In genomic region chr11:57465025-57465424, GRCm38 (mm10) we compare ENCODE assay signal across 13 mouse cellular contexts. TPM values are rescaled to one million over a fixed set of nuclear protein-coding genes. Genes with fewer than 3 reads are reported as not detected.
DNase-seq lines count a peak whose midpoint lies in the region; ATAC-seq and TF ChIP-seq lines count a peak whose summit lies in the region.
"Had no signal": no experiment of that assay in that cellular context is flagged by ENCODE, and none has a peak within 500 bp of the region (broad histone marks: within the 10 kb centered on the region; RNA-seq: fewer than 3 reads in every experiment).

No protein-coding gene starts in this region.

- no peaks in the 10 kb centered on the region for H3K36me3 ChIP-seq in lung, embryonic 14.5 days (ENCODE audit: insufficient read depth)
- H3K36me3 ChIP-seq: forebrain, embryonic 12.5 days; hindbrain, embryonic 15.5 days; neural tube, embryonic 12.5 days had no signal

- no peak for TF ChIP-seq POLR2A in lung, adult 2 months (IDR thresholded peaks at IDR 0.05; ENCODE audit: borderline replicate concordance, extremely low read depth, low read depth, low read length)

- WGBS in lung, embryonic 14.5 days: 53% methylated on average over 8 of the region's 8 CpGs
- WGBS in lung, adult 2 months: 52% methylated on average over 8 of the region's 8 CpGs

- DNase-seq in adrenal gland, adult 18-20 months (ENCODE audit: low spot score in 2 of 2): peak; percentile 5 to 26
- DNase-seq in adrenal gland, adult 8-10 months: no peak
- DNase-seq in lung, embryonic 14.5 days: peak; percentile 31
- no peak for DNase-seq in lung, adult 2 months
- DNase-seq in frontal cortex, adult 2 months (ENCODE audit: extremely low spot score in 1 of 2, low spot score in 1 of 2): no peak
- no peak for DNase-seq in left cerebral cortex, postnatal 25 days (ENCODE audit: low spot score in 2 of 2)
- DNase-seq: B cell, adult 2 months; left cerebral cortex, postnatal 4 days had no signal

- no peaks in the 10 kb centered on the region for H3K4me1 ChIP-seq in lung, embryonic 14.5 days (ENCODE audit: insufficient read depth)
- no peaks in the 10 kb centered on the region for H3K4me1 ChIP-seq in lung, adult 2 months (ENCODE audit: control insufficient read depth, insufficient read depth, low read length)
- H3K4me1 ChIP-seq: forebrain, embryonic 12.5 days; neural tube, embryonic 12.5 days had no signal

- H3K9me3 ChIP-seq in lung, embryonic 14.5 days (ENCODE audit: low read depth, low read length): no peaks in the 10 kb centered on the region
- H3K9me3 ChIP-seq: forebrain, embryonic 12.5 days; neural tube, embryonic 12.5 days had no signal

- ATAC-seq in lung, embryonic 14.5 days (ENCODE audit: insufficient read depth): no peak
- ATAC-seq in common myeloid progenitor, adult 5-6 weeks (replicated peaks; ENCODE audit: low read depth, poor library complexity, severe bottlenecking): peak; percentile 71
- peak; percentile 61 for ATAC-seq in megakaryocyte-erythroid progenitor cell, adult 5-6 weeks (replicated peaks; ENCODE audit: low FRiP score, low TSS enrichment, poor library complexity, severe bottlenecking)

- H3K4me3 ChIP-seq in lung, embryonic 14.5 days (ENCODE audit: low read depth, low read length): no peak overlapping the region
- H3K4me3 ChIP-seq in lung, adult 2 months (replicated peaks; ENCODE audit: extremely low read depth, low read depth, low read length): no peak overlapping the region
- H3K4me3 ChIP-seq: forebrain, embryonic 12.5 days; hindbrain, embryonic 15.5 days; neural tube, embryonic 12.5 days had no signal

- H3K4me2 ChIP-seq in lung, embryonic 14.5 days: no peak overlapping the region
- H3K4me2 ChIP-seq: forebrain, embryonic 12.5 days; hindbrain, embryonic 15.5 days; neural tube, embryonic 12.5 days had no signal

- H3K27me3 ChIP-seq in lung, embryonic 14.5 days (ENCODE audit: insufficient read depth, low read length): no peaks in the 10 kb centered on the region
- H3K27me3 ChIP-seq: hindbrain, embryonic 15.5 days; neural tube, embryonic 12.5 days had no signal

- intact Hi-C loops in left cerebral cortex, postnatal 25 days (cut with DNase I): loop anchor here (5.0 to 10.0 kb wide), 4 partner anchors 153 to 1308 kb away; partner anchors contain the start of gene Gria1

- H3K9ac ChIP-seq in lung, embryonic 14.5 days: no peak overlapping the region
- H3K9ac ChIP-seq: forebrain, embryonic 12.5 days; hindbrain, embryonic 15.5 days; neural tube, embryonic 12.5 days had no signal

- peak; percentile 35 for TF ChIP-seq CTCF in lung, embryonic 14.5 days (IDR thresholded peaks at IDR 0.05; ENCODE audit: low read depth)
- no peak for TF ChIP-seq CTCF in lung, adult 2 months (IDR thresholded peaks at IDR 0.05; ENCODE audit: insufficient read depth, low read length)

- no peak overlapping the region for H3K27ac ChIP-seq in lung, embryonic 14.5 days (ENCODE audit: low read depth)
- H3K27ac ChIP-seq: forebrain, embryonic 12.5 days; hindbrain, embryonic 15.5 days; neural tube, embryonic 12.5 days had no signal

RNA-seq across cellular contexts. Expression of gene Fam114a2, which starts 53.4 kb away (rescaled TPM):
- total RNA-seq in adrenal gland, adult 18-20 months (2021): 10 to 100 TPM; 46.1 to 67.0 TPM
- total RNA-seq in adrenal gland, adult 8-10 months (2022): 10 to 100 TPM; 64.6 to 83.3 (median 76.3) TPM
- 48.6 and 53.8 TPM in 2 replicates for polyA plus RNA-seq in lung, embryonic 14.5 days (2014; fragmentation: Nextera tagmentation; extraction: Ambion mirVana)
- 20.2 and 30.6 TPM in 2 replicates for polyA plus RNA-seq in lung, adult 2 months (2012; rRNA removed)
- 32.2 and 43.7 TPM in 2 replicates for total RNA-seq in common myeloid progenitor, adult 5-6 weeks (2017)
- 28.1 and 30.7 TPM in 2 replicates for total RNA-seq in megakaryocyte-erythroid progenitor cell, adult 5-6 weeks (2014; fragmentation: Nextera tagmentation)
- total RNA-seq in megakaryocyte-erythroid progenitor cell, adult 5-6 weeks (2017): 37.5 and 39.0 TPM in 2 replicates
- 42.2 and 42.7 TPM in 2 replicates for polyA plus RNA-seq in frontal cortex, adult 2 months (2012; rRNA removed)
- 10 to 100 TPM; 28.8 to 31.9 TPM for total RNA-seq in left cerebral cortex, postnatal 25 days (2021)

RNA-seq across cellular contexts. Expression of gene Mfap3, which starts 53.4 kb away (rescaled TPM):
- 10 to 100 TPM; 22.7 to 22.9 TPM for total RNA-seq in adrenal gland, adult 18-20 months (2021)
- total RNA-seq in adrenal gland, adult 8-10 months (2022): 10 to 100 TPM; 20.8 to 33.3 (median 29.6) TPM
- 46.9 and 48.4 TPM in 2 replicates for polyA plus RNA-seq in lung, embryonic 14.5 days (2014; fragmentation: Nextera tagmentation; extraction: Ambion mirVana)
- 10.3 and 11.0 TPM in 2 replicates for polyA plus RNA-seq in lung, adult 2 months (2012; rRNA removed)
- total RNA-seq in common myeloid progenitor, adult 5-6 weeks (2017): 22.5 and 27.5 TPM in 2 replicates
- 11.8 and 13.9 TPM in 2 replicates for total RNA-seq in megakaryocyte-erythroid progenitor cell, adult 5-6 weeks (2014; fragmentation: Nextera tagmentation)
- total RNA-seq in megakaryocyte-erythroid progenitor cell, adult 5-6 weeks (2017): 13.7 and 14.5 TPM in 2 replicates
- 17.2 and 18.1 TPM in 2 replicates for polyA plus RNA-seq in frontal cortex, adult 2 months (2012; rRNA removed)
- 10 to 100 TPM; 22.7 to 24.9 TPM for total RNA-seq in left cerebral cortex, postnatal 25 days (2021)

Comparison
In these comparisons a context has a peak if more than half of its experiments do, and no peak if none do; other contexts are left out.
1. DNase-seq: peak in adrenal gland, adult 18-20 months (2 of 2) and lung, embryonic 14.5 days (single experiment); none in adrenal gland, adult 8-10 months (single experiment), lung, adult 2 months (single experiment), frontal cortex, adult 2 months (0 of 2) and left cerebral cortex, postnatal 25 days (0 of 2).